Mouse (Mus musculus): ENCODE data around the gene Mapkapk3.
"Not testable (repeated sequence)": the region's sequence is repeated elsewhere in the genome, so short reads cannot be mapped to it uniquely, and the experiment has no call there.

The Mapkapk3 gene

GRCm38 (mm10) chr9:107307099-107307872, 17.6 kb upstream of the Mapkapk3 start:
- no peak for DNase-seq (ENCODE audit: low spot score)

GRCm38 (mm10) chr9:107306673-107307072, 17.0 kb upstream of the Mapkapk3 start:
- not testable (repeated sequence) for DNase-seq (ENCODE audit: low spot score)

GRCm38 (mm10) chr9:107305601-107306542, 16.2 kb upstream of the Mapkapk3 start:
- no peak for DNase-seq (ENCODE audit: low spot score)

GRCm38 (mm10) chr9:107305012-107305411, 15.3 kb upstream of the Mapkapk3 start:
- DNase-seq (ENCODE audit: low spot score), result no peak

GRCm38 (mm10) chr9:107304383-107304782, 14.7 kb upstream of the Mapkapk3 start:
- DNase-seq (ENCODE audit: low spot score), result no peak

GRCm38 (mm10) chr9:107303900-107304299, 14.2 kb upstream of the Mapkapk3 start:
- DNase-seq (ENCODE audit: low spot score), result no peak

- DNase-seq (ENCODE audit: low spot score), result no peak
Measured at GRCm38 (mm10) chr9:107303121-107303820, 13.6 kb upstream of the Mapkapk3 start.

- no peak for DNase-seq (ENCODE audit: low spot score)
Measured at GRCm38 (mm10) chr9:107302592-107302991, 12.9 kb upstream of the Mapkapk3 start.

GRCm38 (mm10) chr9:107301554-107302331, 12.1 kb upstream of the Mapkapk3 start:
- DNase-seq (ENCODE audit: low spot score), result no peak

- no peak for DNase-seq (ENCODE audit: low spot score)
Measured at GRCm38 (mm10) chr9:107300224-107300973, 10.7 kb upstream of the Mapkapk3 start.

GRCm38 (mm10) chr9:107299783-107300182, 10.1 kb upstream of the Mapkapk3 start:
- DNase-seq (ENCODE audit: low spot score), result no peak

- no peak for DNase-seq (ENCODE audit: low spot score)
Measured at GRCm38 (mm10) chr9:107298876-107299275, 9.2 kb upstream of the Mapkapk3 start.

- DNase-seq (ENCODE audit: low spot score), result no peak
Measured at GRCm38 (mm10) chr9:107298059-107298780, 8.5 kb upstream of the Mapkapk3 start.

- no peak for DNase-seq (ENCODE audit: low spot score)
Measured at GRCm38 (mm10) chr9:107297658-107298057, 8.0 kb upstream of the Mapkapk3 start.

- DNase-seq (ENCODE audit: low spot score), result no peak
Measured at GRCm38 (mm10) chr9:107297059-107297458, 7.4 kb upstream of the Mapkapk3 start.

GRCm38 (mm10) chr9:107296501-107296965, 6.9 kb upstream of the Mapkapk3 start:
- DNase-seq (ENCODE audit: low spot score), result peak; percentile 94

GRCm38 (mm10) chr9:107296041-107296440, 6.4 kb upstream of the Mapkapk3 start:
- DNase-seq (ENCODE audit: low spot score), result peak; percentile 42

- DNase-seq (ENCODE audit: low spot score), result no peak
Measured at GRCm38 (mm10) chr9:107296016-107296040, 6.2 kb upstream of the Mapkapk3 start, which contains the start of gene Cish. Cish (plus strand) TSS chr9:107296026.

GRCm38 (mm10) chr9:107295616-107296015, 5.9 kb upstream of the Mapkapk3 start:
- DNase-seq (ENCODE audit: low spot score), result peak; percentile 37

- DNase-seq (ENCODE audit: low spot score), result peak; percentile 58
Measured at GRCm38 (mm10) chr9:107294249-107294648, 4.6 kb upstream of the Mapkapk3 start.

GRCm38 (mm10) chr9:107290897-107291296, 1.2 kb upstream of the Mapkapk3 start:
- peak; percentile 67 for DNase-seq (ENCODE audit: low spot score)
